Mouse (Mus musculus) layer of hippocampus, adult 11-12 months (tissue): ENCODE data around the gene Grpr.
A peak's percentile ranks its signal among the peaks of the same experiment; 100 is the strongest.

Experiments used
- DNase-seq: peaks from one replicate; pipeline ENCODE4 v3.0.0; 2022; ENCODE audit warnings: low spot score

Grpr gene

DNA sequence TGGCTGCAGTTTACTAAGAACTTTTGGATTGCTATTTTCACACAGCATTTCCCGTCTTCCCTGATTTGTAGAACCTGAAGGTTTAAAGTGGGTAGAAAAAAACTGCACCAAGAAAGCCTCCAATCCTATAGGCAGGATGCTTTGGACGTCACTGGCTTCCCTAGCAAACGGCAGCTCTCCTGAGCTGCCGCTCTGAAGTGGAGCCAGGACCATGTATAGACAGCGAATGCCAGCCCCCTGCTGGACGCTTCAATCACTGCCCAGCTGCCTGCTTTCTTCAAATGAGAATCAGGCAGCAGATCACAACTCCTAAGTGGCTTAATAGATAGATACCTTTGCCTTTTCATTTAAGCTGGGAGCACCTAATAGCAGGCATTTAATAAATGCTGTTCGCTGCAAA, at the start of gene Grpr:
Grpr (minus strand) TSS at position 12 of the 400 bp plus-strand sequence.
- peak; percentile 29 for DNase-seq

DNA sequence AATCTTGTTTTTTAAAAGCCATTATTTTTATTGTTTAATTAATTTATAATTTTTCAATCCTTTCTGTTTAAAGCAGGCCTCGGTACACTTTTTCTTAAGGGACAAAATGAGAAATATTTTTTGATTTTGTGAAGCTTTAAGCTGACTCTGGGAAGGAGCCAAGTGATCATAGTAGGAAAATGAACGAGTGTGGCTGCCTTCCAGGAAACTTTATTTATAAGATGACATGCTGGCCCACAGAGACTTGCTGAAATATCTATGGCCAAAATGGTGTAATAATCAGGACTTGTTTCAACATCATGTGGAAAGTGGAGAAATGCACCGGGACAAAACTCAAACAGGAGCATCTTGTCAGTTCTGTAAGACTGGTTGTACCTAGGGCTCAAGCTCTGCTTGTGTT, 11.0 kb upstream of the Grpr start:
- DNase-seq: no peak

DNA sequence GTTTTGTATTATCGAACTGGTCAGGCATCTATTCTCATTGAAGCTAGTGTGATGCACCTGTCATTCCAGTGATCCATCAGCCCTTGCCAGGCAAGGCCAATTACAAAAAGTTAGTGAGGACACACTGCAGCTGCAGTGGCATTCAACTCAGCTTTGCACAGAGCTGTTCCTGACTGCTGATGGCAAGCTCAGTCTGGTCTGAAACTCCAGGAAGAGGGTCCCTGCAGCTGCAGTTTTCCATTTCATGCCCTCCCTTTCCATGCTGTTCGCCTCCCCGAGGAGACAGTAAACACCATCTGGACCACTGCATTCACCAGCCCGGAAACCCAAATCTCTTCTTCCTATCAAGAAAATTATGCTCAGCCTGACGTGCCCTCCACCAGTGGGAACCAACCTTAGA, 2.4 kb downstream of the Grpr start:
- DNase-seq: no peak

DNA sequence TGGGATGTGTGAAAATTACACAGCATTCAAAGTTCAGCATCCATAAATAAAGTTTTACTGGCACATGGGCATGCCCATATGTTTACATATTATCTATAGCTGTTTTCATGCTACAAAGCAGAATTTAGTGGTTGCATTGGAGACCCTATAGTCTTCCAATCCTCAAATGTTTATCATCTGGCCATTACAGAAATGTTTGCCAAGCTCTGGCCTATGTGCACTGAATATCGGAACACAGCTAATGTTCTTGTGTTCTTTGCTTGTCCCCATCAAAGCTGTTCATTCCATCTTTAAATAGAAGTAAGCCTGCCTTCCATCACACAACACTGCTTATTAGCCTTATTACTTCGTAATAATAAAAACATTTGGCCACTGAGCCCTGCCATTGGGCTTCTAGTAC, 16.6 kb downstream of the Grpr start:
- DNase-seq: no peak

DNA sequence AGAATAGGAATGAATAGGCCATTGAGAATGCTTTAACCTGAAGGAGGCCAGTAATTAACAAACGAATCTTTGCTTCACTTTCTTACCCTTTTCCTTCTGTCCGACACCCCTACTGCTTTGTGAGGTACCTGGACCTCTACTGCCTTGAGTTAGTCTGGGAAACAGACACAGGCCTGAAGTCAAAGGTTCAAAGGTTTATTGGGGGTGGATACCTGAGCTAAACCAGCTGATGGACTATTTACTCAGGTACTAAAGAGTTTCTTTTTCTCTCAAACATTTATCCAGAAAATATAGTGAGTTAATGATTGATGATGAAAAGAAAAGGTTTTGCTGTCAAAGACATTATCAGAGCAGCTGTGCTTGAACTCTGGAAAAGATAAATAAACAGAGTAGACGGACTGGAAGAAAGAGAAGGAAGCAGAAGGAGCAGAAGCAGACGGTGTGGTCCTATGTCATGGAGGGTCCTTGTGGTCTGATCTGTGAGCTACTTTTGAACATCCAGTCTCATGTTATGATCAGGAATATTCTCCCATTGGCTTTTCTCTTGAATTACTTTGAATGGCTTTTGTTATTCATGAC, 30.4 kb downstream of the Grpr start:
- no peak for DNase-seq

DNA sequence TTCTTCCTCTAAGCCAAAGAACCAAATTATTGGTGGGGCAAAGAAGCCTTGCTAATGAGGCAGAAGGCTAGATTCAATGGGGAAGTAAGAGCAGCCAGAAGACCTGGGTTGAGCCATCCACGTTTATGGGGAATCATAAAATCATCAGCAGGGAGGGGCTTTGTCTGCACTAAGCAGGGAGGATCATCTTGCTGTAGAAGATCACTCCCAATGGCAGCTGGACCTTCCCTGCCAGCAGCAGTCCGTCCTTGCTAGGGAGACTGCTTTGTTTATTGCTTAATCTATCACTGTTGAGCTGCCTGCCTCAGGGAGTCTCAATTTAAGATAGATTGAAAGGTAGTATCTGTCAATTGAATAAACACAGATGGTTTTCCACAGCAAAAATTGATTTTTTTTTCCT, 37.7 kb downstream of the Grpr start:
- DNase-seq: no peak

DNA sequence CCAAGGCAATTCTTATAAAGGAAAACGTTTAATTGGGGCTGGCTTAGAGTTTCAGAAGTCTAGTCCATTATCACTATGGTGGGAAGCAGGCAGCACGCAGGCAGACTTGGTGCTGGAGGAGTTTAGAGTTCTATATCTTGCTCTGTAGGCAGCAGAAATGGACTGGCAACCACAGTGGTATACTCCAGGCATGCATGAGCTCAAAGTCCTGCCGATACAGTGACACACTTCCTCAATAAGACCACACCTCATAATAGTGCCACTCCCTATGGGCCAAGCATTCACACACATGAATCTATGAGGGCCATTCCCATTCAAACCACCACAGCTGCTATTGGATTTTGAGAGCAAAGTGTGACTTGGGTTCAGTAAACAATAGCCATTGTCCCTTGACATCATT, 47.4 kb downstream of the Grpr start:
- no peak for DNase-seq
